Mouse (Mus musculus) skeletal muscle tissue, postnatal 0 days (tissue): Measurements from ENCODE around the gene Plscr5. TPM values are rescaled to one million over a fixed set of nuclear protein-coding genes. Genes with fewer than 3 reads are reported as not detected.

Source experiments
- polyA plus RNA-seq: library from polyadenylated mRNA; unstranded; fragments of >200 nt; fragmentation: Nextera tagmentation; extraction: Ambion mirVana; gene quantifications from 2 replicates; pipeline ENCODE4 v1.2.1, GENCODE M21; 2015

The Plscr5 gene
- not detected in 2 replicates for polyA plus RNA-seq

GRCm38 (mm10) chr9:92192636-92193035, at the start of gene Plscr5:
Gene Plscr5 (plus strand): TSS chr9:92192936.

GRCm38 (mm10) chr9:92249447-92249852, 56.7 kb downstream of the Plscr5 start, which contains the start of gene Plscr1:
Gene Plscr1 (plus strand): TSS chr9:92249750.

Other genes starting within 250 kb of the Plscr5 start
- gene Plscr1, start 56.8 kb downstream of the Plscr5 start, polyA plus RNA-seq, result 6.1 TPM in 2 replicates
- gene Plscr2, start 82.7 kb downstream of the Plscr5 start, polyA plus RNA-seq, result 1.5 and 2.2 TPM in 2 replicates
- gene 1700057G04Rik, start 116.4 kb downstream of the Plscr5 start, polyA plus RNA-seq, result not detected in 2 replicates